Mouse (Mus musculus): Measurements from ENCODE around the gene Psmb6.
"Not testable (repeated sequence)": the region's sequence is repeated elsewhere in the genome, so short reads cannot be mapped to it uniquely, and the experiment has no call there.

Gene Psmb6

DNA sequence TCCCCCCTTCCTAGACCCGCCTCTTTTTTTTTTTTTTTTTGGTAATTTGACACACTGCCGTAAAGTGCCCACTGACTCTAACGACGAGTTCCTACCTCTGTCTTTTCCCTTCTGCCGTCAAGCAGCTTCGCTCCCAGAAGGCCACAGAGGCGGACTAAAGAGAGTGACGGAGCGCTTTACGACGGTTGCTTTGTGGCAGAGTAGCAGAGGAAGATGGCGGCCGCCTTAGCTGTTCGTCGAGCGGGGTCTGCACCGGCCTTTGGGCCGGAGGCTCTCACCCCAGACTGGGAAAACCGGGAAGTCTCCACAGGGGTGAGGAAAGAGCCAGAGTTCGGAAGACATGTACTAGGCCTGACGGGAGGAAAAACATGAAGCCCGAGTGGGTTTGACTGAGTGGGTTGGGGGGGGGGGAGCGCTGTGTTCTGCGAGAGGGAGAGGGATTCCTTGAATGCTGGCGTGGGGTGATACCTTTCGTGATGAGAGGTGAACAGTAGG is at the start of gene Psmb6:
Gene Psmb6, plus strand, starts transcription at position 184 of the 495 bp plus-strand sequence.
- peak; percentile 91 to 95 for DNase-seq

DNA sequence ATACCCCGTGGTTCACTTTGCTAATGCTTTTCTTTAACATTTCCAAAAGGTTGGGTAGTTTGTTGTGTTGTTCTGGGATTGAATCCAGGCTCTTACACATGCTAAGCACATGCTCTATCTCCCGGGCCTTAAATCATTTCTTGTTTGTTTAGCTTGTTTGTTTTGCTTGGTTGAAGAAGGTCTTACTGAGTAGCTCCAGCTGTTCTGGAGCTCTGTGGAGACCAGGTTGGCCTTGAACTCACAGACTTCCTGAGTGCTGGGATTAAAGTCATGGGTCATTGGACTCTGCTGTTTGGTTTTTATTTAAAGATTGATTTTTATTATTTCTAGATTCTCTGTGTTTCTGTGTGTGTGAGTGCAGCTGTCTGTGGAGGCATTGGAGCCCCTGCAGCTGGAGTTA is 39.7 kb upstream of the Psmb6 start:
- DNase-seq = no peak

DNA sequence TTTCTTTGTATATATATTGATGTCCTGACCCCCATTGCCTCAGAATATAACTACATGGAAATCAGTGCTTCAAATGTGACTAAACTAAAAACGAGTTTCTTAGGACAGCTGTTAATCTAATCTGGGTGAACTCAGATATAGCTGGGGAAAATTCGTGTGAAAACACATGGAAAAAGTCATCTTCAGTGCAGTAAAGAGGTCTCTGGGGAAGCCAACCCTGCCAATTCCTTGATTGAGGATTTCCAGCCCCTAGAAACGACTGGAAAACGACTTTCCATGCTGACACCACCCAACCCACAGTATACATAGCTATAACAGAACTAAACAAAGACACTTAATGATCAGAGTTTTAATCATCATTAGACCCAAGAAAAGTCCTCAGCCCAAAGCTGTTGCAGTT is 37.4 kb upstream of the Psmb6 start:
- DNase-seq = no peak

DNA sequence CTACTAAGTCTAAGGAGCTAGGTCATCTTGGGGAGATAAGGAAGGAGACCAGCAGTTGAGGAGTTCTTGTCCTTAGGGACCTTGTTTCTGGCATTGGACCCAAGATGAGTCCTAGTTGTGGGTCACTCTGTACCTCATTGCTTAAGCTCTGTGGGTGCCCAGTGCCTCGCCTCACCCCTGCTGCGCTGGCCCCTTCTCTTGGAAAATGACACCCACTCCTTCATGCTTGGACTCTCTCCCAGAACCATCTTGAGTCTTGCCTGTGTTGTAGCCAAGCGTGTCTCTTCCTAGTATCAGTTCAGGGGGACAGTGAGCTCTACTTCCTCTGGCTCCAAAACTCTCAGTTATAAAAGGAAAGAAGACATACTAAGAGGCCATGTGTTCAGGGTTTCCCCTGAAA is 36.0 kb upstream of the Psmb6 start:
- DNase-seq = no peak

DNA sequence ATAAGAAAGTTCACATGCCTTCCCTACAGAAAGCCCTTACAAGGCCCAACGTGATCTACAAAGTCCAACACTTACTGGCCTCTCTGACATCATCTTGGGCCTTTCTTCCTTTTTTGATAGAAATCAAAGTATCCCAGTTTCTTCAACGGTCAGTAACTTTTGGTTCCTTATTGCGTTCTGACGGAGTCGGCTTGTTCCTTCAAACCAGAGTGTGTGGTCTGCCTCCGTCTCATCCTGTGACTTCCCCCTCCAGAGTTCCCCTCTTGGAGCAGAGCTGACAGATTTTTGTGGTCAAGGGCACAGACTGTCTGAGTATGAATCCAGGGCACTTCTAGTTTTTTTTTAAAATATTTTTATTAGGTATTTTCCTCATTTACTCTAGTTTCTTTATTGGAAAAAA is 35.5 kb upstream of the Psmb6 start:
- no peak for DNase-seq

DNA sequence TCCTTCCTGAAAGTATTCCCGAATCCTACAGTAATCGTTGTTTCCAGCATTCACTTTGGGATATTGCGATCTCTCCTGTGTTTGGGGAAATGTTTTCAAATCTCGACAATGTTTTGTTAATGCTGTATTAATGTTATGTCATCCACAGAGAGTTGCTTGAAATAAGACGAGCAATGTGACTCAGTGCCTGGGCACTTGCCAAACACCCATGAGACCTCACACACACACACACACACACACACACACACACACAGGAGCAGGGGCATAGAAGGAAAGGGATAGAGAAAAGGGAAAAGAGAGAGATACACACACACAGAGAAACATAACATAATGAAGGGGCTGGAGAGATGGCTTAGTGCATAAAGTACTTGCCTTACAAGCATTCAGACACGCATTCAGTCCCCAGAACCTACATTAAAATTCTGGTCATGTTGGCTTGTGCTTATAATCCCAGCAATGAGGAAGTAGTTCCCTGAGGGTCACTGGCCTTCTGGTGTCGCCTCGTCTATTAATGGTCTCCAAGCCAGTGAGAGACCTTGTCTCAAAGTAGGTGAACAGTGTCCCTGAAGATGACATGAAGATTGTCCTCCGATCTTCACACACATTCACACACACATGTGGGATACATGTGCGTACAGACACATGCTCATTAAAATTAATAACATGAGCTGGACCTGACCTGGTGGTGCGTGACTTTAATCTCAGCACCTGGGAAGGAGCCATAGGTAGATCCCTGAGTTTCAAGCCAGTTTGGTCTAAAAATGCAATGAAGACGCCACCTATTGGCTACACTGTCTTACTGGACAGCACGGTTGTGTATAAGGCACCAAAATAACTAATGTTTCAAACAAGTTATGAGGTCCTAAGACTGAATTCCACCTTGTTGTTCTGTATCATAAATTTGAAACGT is 25.3 kb upstream of the Psmb6 start:
- DNase-seq = peak; percentile 34 to 48

DNA sequence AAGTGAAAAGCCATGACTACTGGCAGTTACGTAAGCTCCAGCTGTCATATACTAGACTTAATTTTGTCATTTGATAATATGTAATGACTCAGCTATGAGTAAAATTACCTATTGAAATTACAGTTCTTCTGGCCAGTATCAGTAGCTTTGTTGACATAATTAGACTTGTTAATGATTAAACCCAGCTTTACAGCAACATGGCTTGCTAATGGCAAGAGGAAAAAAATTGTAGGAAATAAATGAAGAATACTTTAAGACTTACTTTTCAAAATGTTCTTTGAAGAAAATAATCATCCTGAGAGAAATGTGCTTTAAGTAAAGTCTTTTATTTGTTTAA is 24.7 kb upstream of the Psmb6 start:
- DNase-seq = no peak

DNA sequence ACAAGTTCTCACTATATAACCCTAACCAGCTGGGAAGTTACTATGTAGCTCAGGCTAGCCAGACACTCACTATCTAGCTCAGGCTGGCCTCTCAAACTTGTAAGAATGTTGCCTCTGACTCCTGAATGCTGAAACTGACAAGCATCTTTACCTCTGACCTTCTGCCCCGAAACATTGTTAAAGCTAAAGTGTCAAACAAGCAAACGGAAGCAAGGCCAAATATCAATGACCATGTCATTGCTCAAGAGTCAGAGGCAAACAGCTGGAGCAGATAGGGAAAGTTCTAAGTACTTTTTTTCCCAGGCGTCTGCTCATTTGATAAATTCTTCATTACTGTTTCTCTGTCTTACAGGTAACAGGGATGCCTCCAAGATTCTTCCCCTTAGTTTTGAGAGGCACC is 23.1 kb upstream of the Psmb6 start:
- no peak for DNase-seq

DNA sequence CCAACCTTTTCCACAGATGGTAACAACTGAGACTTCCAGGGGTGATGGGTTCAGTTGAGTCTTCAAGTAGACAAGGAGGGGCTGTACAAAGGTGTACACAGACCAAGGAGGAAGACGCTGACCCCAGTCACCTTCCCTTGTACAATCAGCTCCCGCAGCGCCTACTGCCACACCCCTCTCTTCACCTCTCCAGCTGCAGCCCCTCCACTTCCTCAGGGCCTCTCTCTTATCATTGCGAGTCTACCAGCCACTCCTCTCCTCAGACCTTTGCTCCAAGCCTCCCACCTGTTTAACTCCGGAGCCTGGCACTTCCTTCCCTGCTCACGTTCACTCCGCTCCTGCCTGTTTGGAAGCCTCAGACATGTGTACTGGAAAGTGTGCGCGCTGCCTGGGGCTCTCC is 20.2 kb upstream of the Psmb6 start, which contains the start of gene Tm4sf5:
Gene Tm4sf5, plus strand, starts transcription at position 275 of the 400 bp plus-strand sequence.
- no peak for DNase-seq

DNA sequence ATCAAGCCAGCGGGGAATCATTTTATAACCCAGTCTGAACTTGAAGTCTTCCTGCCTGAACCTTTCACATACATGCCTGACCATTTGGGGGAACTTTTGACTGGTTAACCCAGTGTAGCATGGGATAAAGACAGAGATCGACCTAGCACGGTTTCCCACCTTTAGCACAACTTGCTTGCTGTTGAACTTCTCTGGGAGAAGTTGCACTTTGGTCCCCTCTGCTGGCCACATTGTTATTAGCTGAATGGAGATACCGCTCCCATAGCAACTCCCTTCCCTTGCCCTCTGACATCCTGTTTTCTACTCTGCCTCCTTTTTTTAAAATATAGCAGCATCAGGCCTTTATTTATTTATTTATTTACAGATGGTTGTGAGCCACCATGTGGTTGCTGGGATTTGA is 18.8 kb upstream of the Psmb6 start:
- DNase-seq = peak; percentile 80 to 82

DNA sequence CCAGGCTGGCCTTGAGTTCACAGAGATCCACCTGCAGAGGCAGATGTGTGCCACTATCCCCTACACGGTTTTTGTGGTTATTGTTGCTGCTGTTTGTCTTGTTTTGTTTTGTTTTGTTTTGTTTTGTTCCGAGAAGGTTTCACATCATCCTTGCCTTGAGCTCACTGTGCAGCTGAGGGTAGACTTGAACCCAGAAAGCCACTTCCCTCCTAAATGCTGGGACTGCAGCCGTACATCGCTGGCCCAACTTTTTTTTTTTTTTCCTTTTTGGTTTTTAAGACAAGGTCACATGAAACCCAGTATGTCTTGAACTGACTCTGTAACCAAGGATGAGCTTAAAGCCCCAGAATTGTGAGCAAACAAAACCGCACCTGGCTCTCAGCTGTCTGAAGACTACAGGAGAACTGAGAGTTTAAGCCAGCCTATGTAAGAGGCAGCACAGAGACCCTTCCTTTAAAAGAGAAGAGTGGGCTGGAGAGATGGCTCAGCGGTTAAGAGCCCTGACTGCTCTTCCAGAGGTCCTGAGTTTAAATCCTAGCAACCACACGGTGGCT is 18.1 kb upstream of the Psmb6 start:
- no peak for DNase-seq

DNA sequence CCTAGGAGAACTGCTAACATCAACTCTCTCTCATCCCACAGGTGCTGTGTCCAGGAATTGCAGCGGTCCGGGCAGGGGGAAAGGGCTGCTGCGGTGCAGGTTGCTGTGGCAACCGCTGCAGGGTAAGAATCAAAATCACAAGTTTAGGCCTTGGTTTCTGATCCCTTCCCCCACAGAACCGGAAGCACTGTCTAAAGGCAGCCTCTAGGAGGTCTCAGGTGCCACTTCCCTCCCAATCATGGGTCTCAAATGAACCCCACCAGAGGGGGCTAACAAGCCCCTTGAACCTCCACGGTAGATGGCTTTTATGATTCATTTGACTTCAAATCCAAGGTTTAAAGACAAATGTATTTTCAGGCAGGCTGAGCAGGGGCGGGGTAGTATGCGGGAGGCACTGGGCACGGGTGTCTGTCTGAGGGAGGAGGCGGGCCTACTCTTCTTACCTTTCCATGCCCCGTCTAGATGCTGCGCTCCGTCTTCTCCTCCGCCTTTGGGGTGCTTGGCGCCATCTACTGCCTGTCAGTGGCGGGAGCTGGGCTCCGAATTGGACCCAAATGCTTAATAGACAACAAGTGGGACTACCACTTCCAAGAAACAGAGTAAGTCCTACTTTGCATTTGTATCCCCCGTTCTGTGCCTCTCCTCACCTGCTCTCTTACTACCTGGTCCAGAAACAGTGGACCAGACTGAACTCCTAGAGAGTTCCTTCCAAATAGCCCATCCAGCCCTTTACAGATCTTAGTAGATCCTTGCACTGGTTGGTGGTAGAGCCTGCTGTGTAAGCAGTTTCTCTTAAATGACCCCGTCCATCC is 15.2 kb upstream of the Psmb6 start:
- peak; percentile 69 to 70 for DNase-seq

DNA sequence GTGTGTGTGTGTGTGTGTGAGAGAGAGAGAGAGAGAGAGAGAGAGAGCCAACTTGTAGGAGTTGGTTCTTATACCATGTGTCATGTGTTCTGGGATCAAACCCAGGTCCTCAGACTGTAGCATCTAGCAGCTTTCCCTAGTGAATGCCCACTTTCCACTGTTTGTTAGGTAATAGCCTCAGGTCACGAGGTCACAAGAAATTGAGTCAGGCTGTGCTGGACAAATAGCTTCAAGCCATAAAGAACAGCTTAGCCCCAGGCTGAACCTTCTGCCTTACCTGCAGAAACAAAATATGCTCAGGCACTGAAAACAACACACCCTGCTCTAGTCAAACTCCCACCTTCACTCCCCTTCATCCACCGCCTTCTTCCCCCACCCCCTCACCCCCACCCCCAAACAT is 13.9 kb upstream of the Psmb6 start:
- DNase-seq = no peak

DNA sequence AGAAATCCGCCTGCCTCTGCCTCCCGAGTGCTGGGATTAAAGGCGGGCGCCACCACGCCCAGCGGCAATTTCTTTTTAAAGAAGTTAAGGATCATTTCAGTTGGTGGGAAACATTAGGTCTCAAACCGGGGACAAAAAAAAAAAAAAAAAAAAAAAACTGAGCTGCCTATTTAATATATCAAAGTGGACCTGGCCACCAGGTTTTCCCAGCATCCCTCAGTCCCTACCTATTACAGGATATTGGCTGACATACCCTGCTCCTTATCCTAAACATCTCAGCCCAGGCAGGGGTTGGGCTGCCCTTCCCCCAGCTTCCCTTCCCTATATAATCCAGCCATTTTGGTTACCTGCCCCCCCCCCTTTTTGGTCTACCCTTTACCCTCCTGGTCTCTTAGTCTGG is 13.3 kb upstream of the Psmb6 start:
- DNase-seq = no peak

DNA sequence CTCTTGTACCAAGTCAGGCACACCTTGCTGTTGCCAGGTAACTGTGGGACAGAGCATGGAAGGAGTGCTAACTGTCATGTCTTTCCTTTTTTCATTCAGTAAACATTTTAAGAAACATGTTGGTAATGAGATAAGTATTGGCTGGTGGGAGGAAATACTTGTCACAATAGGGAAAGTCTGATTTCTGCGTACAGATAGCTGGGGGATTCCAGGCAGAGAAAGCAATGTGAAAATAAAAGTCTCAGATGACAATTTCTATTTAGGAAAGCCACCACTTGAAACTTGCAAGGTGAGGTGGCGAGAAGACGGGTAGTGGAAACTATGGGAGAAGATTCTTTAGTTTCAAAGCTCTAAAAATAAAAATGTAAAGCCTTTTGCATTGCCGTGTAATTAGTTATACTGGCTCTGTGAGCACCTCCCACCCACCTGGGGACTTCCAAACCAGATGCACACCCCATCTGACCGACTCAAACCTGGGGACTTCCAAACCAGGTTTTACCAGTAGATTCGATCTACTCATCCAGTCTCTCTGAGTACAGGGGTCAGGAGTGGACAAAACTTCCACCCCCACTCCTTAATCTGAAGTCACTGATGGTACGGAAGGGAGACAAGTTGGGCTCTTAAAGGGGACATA is 12.3 kb upstream of the Psmb6 start:
- DNase-seq = no peak

DNA sequence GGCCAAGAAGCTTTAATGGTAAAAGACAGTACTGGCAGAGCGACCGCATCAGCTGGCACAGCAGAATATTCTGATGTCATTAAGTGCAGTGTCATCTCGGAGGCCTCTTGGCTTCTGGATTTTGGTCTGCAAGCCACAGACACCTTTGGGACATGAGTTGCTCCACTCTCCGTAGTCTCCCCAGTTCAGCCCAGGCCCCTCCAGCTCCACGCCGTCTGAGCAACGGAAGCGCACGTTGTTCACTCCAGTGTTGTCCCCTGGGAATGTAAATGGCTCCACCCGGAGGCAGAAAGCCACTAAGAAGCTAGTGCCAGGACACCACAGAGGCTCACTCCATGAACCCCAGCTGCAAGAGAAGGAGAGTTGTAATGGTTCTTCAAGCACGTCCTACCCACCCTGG is 11.6 kb upstream of the Psmb6 start:
- DNase-seq = no peak

DNA sequence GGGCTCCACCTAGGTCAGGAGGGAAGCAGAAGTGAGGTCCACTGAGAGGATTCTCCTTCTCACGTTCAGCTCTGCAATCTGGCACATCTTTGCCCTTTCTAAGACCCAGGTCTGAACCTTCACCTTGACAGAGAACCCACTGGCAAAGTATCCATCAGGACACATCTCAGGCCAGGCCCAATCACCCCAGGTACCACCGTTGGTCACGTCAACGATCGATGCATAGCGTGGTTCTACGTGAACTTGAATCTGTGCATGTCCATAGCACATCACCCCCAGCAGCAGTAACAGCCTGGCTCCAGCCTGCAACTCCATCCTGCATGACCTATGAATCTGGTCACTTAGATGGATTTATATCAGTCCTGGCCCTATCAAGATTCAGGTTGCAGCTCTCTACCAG is 10.9 kb upstream of the Psmb6 start, which contains the start of gene Vmo1:
Gene Vmo1, minus strand, starts transcription at position 329 of the 400 bp plus-strand sequence.
- DNase-seq = no peak

DNA sequence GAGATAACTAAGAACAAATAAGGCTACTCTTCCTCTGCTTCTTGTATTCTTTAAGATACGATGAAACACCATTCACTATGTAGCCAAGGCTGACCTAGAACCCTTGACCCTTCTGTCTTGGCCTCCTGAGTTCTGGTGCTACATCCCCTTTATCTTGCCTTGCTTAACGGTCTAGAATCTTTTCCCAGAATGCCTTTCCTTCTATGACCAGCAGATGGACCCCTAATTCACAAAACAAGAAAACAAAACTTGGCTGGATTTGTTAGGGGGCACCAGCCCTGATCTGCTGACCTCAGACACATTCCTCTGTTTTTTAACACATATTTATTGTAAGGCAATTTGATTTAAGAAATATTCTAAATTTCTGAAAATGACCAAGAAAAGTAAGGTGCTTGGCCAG is 8.8 kb upstream of the Psmb6 start:
- peak; percentile 54 to 71 for DNase-seq

DNA sequence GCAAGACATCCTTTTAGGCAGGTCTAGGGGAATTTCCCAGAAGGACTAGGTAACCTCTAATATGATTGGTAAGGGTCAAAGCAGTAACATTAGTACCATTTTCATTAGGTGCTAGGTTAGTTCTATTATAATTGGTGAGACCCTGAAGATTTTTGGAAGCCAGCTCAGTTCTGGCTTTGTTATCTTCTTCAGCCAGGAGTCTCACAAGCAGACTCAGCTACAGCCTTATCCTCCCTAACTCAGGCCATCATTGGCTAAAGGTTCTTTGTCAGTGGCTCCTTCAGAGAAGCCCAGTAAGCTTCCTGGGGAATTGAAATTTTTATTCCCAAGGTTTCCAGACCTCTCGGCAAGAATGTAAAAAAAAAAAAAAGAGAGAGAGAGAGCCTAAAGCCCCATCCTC is 6.7 kb upstream of the Psmb6 start:
- DNase-seq = no peak

DNA sequence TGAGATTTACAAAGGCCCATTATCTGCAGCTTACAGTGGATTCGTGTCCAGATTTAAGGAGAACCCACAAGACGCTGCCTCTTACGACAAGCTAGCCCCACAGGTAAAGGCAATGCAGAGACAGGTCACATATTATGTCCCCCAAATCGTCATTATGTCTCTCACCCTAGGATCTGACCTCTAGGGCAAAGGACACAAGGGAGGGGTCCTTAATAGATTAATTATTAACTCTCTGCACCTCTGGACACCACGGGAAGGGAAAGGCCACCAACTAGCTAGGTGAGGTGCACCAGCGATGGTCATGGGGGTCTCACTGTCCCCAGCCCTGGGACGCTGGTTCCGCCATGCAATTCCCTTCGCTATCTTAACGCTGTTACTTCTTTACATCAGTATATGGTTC is 6.2 kb upstream of the Psmb6 start, which contains the start of gene Gltpd2:
Gene Gltpd2, plus strand, starts transcription at position 274 of the 400 bp plus-strand sequence.
- no peak for DNase-seq

DNA sequence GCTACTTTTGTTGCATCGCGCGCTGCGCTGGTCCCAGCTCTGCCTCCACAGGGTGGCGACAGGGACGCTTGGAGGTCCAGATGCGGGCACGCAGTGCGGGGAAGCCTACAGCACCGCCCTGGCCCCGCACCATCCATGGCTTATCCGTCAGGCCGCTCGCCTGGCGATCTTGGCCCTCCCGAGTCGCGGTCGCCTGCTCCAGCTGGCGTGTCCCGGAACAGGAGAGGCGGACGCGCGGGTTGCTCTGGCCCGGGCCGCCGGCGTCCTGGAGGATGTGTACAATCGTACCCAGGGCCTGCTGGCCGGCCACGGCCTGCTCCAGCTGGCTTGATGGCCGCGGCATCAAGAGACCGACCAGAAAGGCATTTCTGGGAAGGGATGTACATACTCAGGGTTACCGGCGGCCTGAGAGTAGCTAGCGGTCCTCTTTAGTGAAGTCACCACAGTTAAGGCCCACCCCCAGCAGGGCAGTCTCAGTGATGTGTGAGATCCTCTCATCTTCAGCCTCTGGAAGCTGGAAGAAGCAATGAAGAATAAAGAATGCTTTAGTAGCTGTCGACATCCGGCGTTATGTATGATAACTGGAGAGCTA is 4.9 kb upstream of the Psmb6 start:
- DNase-seq = peak; percentile 61 to 62

DNA sequence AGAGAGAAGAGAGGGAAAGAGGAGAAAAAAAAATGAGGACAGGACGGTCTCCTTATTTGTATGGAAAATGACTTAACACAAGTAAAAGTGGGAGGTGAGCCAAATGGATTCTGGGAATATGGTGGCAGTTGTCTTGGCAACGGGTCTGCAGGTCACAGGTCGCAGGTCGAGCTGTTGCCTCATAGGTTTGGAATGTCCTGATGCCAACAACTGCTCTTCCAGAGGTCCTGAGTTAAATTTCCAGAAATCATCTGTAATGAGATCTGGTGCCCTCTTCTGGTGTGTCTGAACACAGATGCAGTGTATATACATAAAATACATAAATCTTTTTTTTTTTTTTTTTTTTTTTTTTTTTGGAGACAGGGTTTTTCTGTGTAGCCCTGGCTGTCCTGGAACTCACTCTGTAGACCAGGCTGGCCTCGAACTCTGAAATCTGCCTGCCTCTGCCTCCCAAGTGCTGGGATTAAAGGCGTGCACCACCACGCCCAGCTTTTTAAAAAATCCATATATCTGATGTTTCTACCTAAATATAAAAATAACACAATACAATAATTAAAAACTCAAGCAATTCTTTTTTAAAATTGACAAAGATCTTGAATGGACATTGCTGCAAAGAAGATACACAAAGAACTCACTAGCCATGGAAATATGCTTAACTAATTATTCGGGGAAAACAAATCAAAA is 1.7 kb upstream of the Psmb6 start:
- DNase-seq = not testable (repeated sequence)
